In the genomic region with DNA sequence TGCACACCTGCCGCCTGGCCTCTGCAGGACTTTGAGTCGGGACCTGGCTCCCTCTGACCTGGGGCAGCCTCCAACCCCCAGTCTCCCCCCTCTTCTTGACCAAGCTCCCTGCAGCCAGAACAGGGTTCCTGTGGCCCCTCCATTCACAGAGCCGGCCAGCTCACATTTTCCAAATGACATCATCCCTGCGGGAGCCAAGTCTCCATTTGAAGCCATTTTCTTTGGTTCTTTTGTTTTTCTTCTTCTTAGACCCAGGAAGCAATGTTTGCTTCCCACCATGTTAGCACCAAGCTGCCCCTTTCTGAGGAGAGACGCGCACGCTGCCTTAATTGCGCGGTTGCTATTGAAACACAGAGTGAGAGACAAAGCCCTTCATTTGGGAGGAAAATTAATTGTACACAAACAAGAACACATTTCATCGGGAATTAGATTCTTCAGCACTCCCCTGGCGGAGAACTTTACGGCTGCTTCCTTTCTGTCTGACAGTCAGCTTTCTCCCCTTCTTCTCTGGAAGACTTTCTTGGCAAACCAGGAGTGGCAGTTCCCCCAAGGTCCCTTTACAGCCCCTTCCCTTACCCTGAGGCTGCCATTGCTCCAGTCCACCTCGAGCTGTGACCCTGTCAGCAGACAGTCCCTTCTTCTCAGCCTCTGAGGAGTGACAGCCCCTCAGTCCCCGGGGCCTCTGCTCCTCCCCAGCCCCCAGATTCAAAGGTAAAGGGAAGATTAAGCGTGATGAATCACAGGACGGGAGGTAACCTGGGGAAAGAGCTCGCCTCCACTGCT, we compare ENCODE assay signal across 8 mouse cellular contexts.
DNase-seq lines count a peak whose midpoint lies in the region; ATAC-seq lines count a peak whose summit lies in the region.
"Not testable (repeated sequence)": the region's sequence is repeated elsewhere in the genome, so short reads cannot be mapped to it uniquely, and the experiment has no call there.

No protein-coding gene starts in this region.

- not testable (repeated sequence) for H3K27ac ChIP-seq in forebrain, embryonic 16.5 days (ENCODE audit: low read length)
- peak overlapping the region; percentile 50; the same call in 1 of the 2 replicates for H3K27ac ChIP-seq in heart, embryonic 11.5 days (ENCODE audit: low read depth, low read length)
- peak overlapping the region; percentile 56 for H3K27ac ChIP-seq in hindbrain, embryonic 15.5 days (replicated peaks)

- ATAC-seq in forebrain, embryonic 16.5 days = peak; percentile 88
- ATAC-seq in heart, embryonic 11.5 days (replicated peaks; ENCODE audit: insufficient number of reproducible peaks, low FRiP score, low TSS enrichment) = not testable (repeated sequence)
- peak; percentile 51 for ATAC-seq in hindbrain, embryonic 15.5 days (ENCODE audit: low FRiP score, low read depth)

- peaks cover 12% of the 10 kb centered on the region for H3K4me1 ChIP-seq in forebrain, embryonic 16.5 days (replicated peaks; ENCODE audit: control insufficient read depth, insufficient read depth, low read length)
- H3K4me1 ChIP-seq in heart, embryonic 11.5 days (ENCODE audit: control insufficient read depth, insufficient read depth, low read length) = peaks cover 32% of the 10 kb centered on the region
- peaks cover 41% of the 10 kb centered on the region for H3K4me1 ChIP-seq in hindbrain, embryonic 15.5 days (replicated peaks)

- H3K4me2 ChIP-seq in forebrain, embryonic 16.5 days (ENCODE audit: low read length) = peak overlapping the region; percentile 35
- H3K4me2 ChIP-seq in heart, embryonic 11.5 days = not testable (repeated sequence)
- peak overlapping the region; percentile 20 for H3K4me2 ChIP-seq in hindbrain, embryonic 15.5 days

- H3K9me3 ChIP-seq in forebrain, embryonic 16.5 days (ENCODE audit: control insufficient read depth, low read length); heart, embryonic 11.5 days (replicated peaks; ENCODE audit: control insufficient read depth, low read length); hindbrain, embryonic 15.5 days: not testable (repeated sequence)

- H3K4me3 ChIP-seq in forebrain, embryonic 16.5 days (replicated peaks; ENCODE audit: low read length); heart, embryonic 11.5 days (ENCODE audit: low read depth, low read length); hindbrain, embryonic 15.5 days: not testable (repeated sequence)

- peak; percentile 7 for DNase-seq in 416B (ENCODE audit: low read depth)
- peak; percentile 63 for DNase-seq in embryo, embryonic 10 days (ENCODE audit: low spot score)
- DNase-seq in layer of hippocampus, postnatal 14 days (ENCODE audit: low spot score in 2 of 2) = peak; percentile 40 to 54
- DNase-seq in lung, postnatal 36 days = peak; percentile 34
- DNase-seq in ovary, postnatal 14 days (ENCODE audit: low spot score) = peak; percentile 37

- H3K36me3 ChIP-seq in forebrain, embryonic 16.5 days (ENCODE audit: control insufficient read depth, insufficient read depth); heart, embryonic 11.5 days (ENCODE audit: control insufficient read depth, insufficient read depth, low read length); hindbrain, embryonic 15.5 days: not testable (repeated sequence)

- H3K9ac ChIP-seq in forebrain, embryonic 16.5 days (replicated peaks; ENCODE audit: low read depth, low read length) = peak overlapping the region; percentile 39; the same call in 1 of the 2 replicates
- H3K9ac ChIP-seq in heart, embryonic 11.5 days (ENCODE audit: low read depth, low read length) = 0 out of 2 replicates have a peak overlapping the region, but pooled peaks have one; percentile 39
- H3K9ac ChIP-seq in hindbrain, embryonic 15.5 days = not testable (repeated sequence)

- H3K27me3 ChIP-seq in forebrain, embryonic 16.5 days (replicated peaks; ENCODE audit: control insufficient read depth, insufficient read depth, low read length) = peaks cover 23% of the 10 kb centered on the region
- not testable (repeated sequence) for H3K27me3 ChIP-seq in heart, embryonic 11.5 days (ENCODE audit: control insufficient read depth, insufficient read depth, low read length); hindbrain, embryonic 15.5 days

- WGBS in forebrain, embryonic 16.5 days = 1% methylated on average over 13 of the region's 17 CpGs
- WGBS in heart, embryonic 11.5 days (ENCODE audit: insufficient replicate concordance) = 22% methylated on average over 14 of the region's 17 CpGs
- 3% methylated on average over 14 of the region's 17 CpGs for WGBS in hindbrain, embryonic 15.5 days

Comparison
In these comparisons a context has a peak if more than half of its experiments do, and no peak if none do; other contexts are left out.
1. DNase-seq: peak in every context shown above with its lines; median percentile 63 in embryo, embryonic 10 days; 47 in layer of hippocampus, postnatal 14 days; 37 in ovary, postnatal 14 days; 34 in lung, postnatal 36 days; 7 in 416B.